Mouse (Mus musculus): ENCODE results near the gene Kdm7a.
A peak's percentile ranks its signal among the peaks of the same experiment; 100 is the strongest.

The Kdm7a gene

DNA sequence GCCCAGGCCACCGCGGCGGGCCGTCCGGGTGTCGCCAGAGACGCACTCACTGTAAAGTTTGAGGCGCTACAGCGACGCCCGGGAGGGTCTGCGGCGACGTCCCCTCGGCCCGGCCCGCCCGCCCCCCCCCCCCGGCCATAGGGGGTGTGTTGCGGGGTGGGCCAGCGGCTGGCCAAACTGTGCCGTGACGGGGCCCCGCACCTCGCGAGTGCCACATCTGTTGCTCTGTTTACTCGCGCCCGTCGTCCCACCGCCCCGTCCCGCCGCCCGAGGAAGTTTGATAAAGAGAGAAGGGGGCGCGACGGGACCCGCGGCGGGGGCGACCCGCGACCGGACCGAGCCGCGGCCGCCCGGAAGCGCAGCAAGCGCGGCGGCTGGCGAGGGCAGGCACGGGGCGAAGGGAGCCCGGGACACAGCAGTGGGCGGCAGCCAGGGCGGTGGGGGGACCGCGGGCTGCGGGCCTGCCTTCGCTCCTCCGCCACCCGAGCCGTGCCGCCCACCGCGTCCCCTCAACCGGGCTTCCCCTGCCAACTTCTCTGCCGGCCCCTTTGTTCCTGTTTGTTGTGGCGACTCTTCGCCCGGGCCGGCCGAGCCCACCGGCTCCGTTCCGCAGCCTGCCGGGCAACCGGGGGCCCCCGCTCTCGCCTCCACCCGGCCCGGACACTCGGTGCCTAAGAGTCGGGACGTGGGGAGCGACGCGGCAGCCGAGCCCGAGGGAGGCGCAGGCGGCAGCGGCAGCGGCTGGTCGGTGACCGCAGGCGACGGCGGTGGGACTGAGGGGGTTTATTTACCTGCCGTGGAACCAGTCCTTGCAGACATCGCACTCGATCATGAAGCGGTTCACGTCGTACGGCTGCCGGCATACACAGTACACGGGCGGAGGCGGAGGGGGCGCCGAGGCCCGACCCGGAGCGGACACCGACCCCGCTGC lies 674 bp downstream of the Kdm7a start:
- peak; percentile 56 for DNase-seq (ENCODE audit: low spot score)

GRCm38 (mm10) chr6:39205064-39205649 lies 1.4 kb downstream of the Kdm7a start:
- peak; percentile 79 for DNase-seq (ENCODE audit: low spot score)

GRCm38 (mm10) chr6:39204444-39204843 lies 2.1 kb downstream of the Kdm7a start:
- DNase-seq (ENCODE audit: low spot score) = no peak

DNA sequence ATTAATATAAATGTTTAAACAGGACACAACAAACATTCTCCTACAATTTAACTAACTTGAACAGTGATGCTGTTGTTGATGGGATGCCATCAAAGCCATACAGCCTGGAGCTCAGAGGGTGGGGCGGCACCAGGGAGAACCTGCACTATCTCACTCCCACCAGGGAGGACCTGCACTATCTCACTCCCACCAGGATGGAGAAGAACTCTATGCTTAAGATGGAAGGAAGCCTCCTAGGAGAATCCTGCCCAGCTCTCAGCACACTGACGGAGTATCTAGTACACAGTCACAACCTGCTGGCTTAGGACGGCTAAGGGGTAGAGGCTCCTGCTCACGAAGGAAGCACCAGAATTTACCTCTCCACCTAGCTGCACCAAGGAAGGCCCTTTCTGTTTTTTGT lies 3.4 kb downstream of the Kdm7a start:
- DNase-seq (ENCODE audit: low spot score) = no peak

- DNase-seq (ENCODE audit: low spot score) = no peak
These were observed 13.6 kb downstream of the Kdm7a start for GRCm38 (mm10) chr6:39193006-39193405.

GRCm38 (mm10) chr6:39191518-39191917 lies 15.1 kb downstream of the Kdm7a start:
- DNase-seq (ENCODE audit: low spot score) = no peak

DNA sequence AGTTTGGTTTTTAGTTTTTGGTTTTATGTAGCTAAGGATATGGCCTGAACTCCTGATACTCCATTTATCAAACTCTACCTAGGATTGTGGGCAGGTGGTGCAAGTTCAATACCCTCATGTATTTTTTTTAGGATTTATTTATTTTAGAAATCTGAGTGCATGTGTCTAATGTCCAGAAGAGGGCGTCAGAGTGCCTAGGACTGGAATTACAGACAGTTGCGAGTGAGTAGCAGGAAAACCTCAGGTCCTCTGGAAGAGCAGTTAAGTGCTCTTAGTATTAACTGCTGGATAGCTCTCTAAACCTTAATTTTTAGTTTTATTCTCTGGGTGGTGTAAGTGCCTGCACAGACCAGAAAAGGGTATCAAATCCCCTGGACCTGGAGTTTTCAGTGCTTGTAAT lies 19.4 kb downstream of the Kdm7a start:
- no peak for DNase-seq (ENCODE audit: low spot score)

GRCm38 (mm10) chr6:39169089-39169488 lies 37.5 kb downstream of the Kdm7a start:
- no peak for DNase-seq (ENCODE audit: low spot score)

DNA sequence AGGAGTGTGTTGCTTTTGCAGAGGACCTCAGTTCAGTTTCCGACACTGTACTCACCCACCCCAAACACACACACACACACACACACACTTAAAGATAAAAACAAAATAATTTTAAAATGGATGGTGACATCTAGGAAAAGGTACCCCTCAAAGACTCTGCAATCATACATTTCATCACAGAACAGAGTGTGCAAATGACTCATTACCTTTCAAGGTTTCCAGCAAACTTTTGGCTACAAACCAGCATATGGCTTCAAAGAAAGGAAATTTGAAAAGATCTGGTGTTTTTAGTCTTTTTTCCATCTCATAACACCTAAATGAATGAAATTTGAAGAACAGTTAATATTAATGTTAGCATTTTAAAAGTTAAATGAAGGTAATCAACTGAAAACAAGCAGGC lies 41.7 kb downstream of the Kdm7a start:
- no peak for DNase-seq (ENCODE audit: low spot score)

GRCm38 (mm10) chr6:39161975-39162374 lies 44.6 kb downstream of the Kdm7a start:
- DNase-seq (ENCODE audit: low spot score) = no peak

DNA sequence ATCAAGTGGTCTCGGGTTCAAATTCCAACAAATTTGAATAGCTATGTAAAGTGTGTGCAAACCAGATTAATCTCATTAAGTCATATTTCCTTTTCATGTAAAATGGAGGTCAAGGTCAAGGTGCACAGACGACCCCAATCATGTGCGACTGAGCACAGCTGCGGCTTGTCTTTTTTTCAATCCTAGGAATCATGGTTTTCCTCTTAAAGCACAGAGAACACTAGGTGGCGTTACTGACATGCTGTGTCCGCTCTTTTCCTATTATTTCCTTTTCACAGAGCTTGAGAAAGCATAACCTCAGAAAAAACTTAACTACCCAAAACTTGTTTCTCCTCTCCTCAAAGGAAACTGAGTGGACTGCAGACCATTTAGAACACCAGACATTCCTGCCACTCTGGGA lies 60.5 kb downstream of the Kdm7a start:
- DNase-seq (ENCODE audit: low spot score) = no peak

DNA sequence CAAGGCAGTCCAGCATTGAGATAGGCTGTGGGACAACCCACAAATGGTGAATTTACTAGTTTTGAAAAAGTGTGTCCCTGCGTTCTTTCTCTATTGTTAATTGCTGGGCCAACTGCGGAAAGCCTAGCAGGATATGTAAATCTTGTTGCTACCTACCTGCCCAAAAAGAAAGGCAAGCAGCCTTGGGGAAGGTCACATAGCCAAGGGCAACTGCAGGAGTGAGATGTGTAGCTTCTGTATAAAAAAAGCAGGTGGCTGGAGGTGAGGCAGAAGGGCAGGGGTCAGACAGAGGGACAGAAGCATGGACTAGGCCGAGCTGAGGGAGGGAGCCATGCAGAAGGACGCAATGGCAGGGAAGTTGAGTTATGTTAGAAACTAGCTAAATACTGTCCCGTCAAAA lies 74.0 kb downstream of the Kdm7a start:
- no peak for DNase-seq (ENCODE audit: low spot score)

GRCm38 (mm10) chr6:39131480-39131879 lies 75.1 kb downstream of the Kdm7a start:
- no peak for DNase-seq (ENCODE audit: low spot score)

- DNase-seq (ENCODE audit: low spot score) = no peak
These were observed 81.9 kb downstream of the Kdm7a start for GRCm38 (mm10) chr6:39124719-39125118.

DNA sequence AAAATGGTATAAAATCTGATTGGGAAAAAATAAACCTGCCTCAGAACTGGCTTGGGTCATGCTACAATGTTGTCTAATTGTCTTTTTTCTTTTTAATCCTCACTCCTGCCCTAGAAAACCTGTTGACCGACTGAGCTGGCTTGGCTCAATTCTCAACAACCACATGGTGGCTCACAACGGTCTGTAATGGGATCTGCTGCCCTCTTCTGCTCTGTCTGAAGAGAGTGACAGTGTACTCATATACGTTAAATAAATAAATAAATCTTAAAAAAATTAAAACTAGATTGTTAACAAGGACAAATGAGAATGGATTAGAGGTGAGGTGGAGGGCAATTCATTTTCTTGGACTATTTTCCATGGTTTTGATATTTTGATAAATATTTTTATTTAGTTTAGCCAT lies 85.9 kb downstream of the Kdm7a start:
- no peak for DNase-seq (ENCODE audit: low spot score)

DNA sequence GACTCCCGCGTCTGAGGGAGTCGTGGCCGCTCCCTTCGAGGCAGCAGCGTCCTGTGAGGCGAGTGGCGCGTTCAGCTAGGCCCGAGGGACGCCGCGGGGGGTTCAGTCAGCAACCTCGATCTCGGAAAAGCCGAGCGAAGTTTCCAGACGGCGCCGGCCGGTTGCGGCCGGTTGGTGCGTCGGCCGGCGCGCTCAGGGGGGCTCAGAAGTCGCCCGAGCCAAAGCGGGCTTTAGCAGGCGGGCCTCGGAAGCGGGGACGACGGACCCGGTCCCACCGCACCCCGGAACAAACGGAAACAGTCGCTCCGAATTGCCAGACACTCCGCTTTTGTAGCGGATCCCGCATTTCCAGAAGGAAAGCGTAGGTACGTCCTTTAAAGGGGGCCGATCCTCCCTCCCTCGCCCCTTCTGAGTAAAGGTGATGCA lies 88.1 kb downstream of the Kdm7a start:
- DNase-seq (ENCODE audit: low spot score) = no peak

DNA sequence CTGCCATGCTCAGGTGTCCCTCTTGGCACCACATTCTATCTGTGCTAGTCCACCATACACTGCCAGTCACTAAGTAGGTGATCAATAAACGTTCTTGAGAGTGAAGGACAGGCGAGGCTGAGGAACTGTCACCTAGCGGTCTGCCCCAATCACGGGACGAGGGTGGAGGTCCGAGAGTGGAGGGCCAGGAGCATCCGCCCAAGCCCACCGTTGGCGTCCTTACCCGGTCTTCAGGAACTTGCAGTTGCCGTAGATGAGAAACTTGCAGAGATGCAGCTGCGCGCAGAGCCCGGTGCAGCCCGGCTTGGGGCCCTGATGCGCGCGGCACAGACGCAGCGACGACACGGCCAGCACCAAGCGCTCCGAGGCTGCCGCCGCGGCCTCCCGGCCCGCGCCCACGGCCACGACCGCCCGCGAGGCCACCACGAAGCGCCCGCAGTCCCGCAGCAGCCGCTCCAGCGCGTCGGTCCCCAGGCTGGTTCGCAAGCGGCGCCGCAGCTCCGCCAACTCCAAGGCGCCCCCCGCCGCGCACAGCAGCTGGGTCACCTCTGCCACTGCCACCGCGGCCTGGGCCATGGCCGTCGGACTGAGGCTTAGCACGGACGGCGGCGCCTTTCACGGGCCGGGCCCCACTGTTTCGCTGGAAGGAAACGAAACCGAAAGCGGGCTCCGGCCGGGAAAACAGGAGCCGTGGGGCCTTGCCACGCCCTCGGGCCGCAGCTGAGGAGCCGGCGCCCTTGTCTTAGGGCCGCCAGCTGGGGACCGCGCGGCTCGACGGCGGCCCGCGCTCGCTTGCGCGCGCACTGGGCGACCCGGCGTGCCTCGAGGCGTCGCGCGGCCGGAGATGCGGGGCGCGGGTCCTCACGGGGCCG lies 88.8 kb downstream of the Kdm7a start, which contains the start of gene Parp12:
TSS of gene Parp12 (minus strand) at position 766 of the 872 bp plus-strand sequence.
- peak; percentile 81 for DNase-seq (ENCODE audit: low spot score)

DNA sequence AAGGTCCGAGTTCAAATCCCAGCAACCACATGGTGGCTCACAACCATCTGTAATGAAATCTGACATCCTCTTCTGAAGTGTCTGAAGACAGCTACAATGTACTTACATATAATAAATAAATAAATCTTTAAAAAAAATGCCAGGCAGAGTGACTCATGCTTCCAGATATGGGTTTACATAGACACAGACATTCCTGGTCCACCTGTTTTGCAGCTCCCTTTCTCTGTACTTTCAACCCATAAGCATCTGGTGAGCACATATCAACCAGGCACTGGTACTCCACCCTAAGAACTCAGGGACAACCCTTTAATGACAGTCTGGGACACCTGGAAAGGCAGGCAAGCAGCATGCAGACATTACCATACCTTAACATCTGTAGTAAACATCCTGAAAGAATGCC lies 91.2 kb downstream of the Kdm7a start:
- DNase-seq (ENCODE audit: low spot score) = no peak

DNA sequence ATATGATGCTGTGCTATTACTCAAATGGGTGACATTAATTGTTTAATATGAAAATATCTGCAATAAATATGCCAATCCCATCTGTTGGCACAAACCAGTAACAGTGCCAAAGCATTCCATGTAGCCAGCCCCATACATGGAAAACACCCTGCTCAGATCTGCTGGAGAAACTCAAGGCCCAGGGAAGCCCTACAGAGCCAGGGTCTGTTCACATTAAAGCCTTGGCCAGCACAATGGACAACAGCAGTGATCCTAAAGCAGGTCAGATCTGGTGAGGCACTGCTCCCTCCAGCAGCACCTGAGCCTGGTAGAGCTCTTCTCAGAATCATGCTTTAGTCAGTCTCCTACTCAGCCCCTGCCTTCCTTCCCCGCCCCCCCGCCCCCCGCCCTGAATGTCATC lies 93.4 kb downstream of the Kdm7a start:
- no peak for DNase-seq (ENCODE audit: low spot score)

GRCm38 (mm10) chr6:39112701-39113100 lies 93.9 kb downstream of the Kdm7a start:
- no peak for DNase-seq (ENCODE audit: low spot score)

GRCm38 (mm10) chr6:39106812-39107211 lies 99.8 kb downstream of the Kdm7a start:
- DNase-seq (ENCODE audit: low spot score) = no peak

GRCm38 (mm10) chr6:39104631-39105030 lies 102.0 kb downstream of the Kdm7a start:
- no peak for DNase-seq (ENCODE audit: low spot score)

Measured in ovary, postnatal 36 days (tissue).